8 mouse cellular contexts compared by ENCODE assay signal in the genomic region with DNA sequence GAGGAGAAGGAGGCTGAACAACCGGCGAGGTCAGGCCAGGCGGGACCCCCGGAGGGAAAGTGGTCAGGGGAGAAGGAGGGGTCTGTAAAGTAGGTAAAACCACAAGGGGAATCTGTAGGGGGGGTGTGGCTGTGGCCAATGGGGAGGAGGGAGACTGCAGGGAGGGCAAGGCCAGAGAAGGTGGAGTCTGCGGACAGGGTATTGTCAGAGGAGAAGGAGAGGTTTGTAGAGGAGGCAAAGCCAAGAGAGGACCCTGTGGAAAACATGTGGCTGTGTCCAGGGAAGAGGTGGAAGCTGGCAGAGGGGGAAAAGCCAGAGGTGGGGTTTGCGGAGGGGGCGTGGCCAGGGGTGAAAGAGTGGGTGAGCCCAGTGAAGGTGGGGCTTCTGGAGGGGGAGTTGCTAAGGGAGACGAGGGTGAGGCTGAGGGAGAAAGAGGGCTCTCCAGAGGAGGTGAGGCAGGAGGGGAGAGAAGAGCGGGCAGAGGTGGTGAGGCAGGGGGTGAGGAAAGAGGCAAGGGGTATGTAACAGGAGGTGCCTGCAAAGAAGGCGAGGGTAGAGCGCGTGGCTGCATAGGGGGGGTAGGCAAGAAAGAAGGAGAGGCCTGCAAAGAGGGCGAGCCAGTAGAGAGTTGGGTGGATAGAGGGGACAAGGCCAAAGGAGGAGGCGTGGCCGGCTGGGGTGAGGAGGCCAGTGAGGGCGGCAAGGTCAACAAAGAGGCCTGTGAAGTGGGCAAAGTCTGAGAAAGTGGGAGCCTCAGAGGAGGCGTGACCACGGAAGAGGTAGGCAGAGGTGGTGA. TPM values are rescaled to one million over a fixed set of nuclear protein-coding genes. Genes with fewer than 3 reads are reported as not detected.
DNase-seq lines count a peak whose midpoint lies in the region; ATAC-seq and TF ChIP-seq lines count a peak whose summit lies in the region.

No protein-coding gene starts in this region.

- WGBS in heart, embryonic 15.5 days, result 1% methylated on average over 18 of the region's 18 CpGs
- WGBS in kidney, embryonic 16.5 days, result 2% methylated on average over 18 of the region's 18 CpGs

- H3K4me2 ChIP-seq in heart, embryonic 15.5 days, result peak overlapping the region; percentile 83
- H3K4me2 ChIP-seq in kidney, embryonic 16.5 days (replicated peaks; ENCODE audit: low read depth, low read length), result peak overlapping the region; percentile 83

- no peak for TF ChIP-seq POLR2A in cortical plate, adult 2 months (IDR thresholded peaks at IDR 0.05; ENCODE audit: extremely low read depth, insufficient read depth, low read length)

- H3K27ac ChIP-seq in cortical plate, adult 2 months (ENCODE audit: insufficient read depth, low read length), result no peak overlapping the region
- no peak overlapping the region; the same call in 1 of the 2 replicates for H3K27ac ChIP-seq in heart, embryonic 15.5 days
- H3K27ac ChIP-seq in kidney, embryonic 16.5 days (ENCODE audit: low read length), result peak overlapping the region; percentile 65

- H3K9me3 ChIP-seq in heart, embryonic 15.5 days (replicated peaks), result no peaks in the 10 kb centered on the region
- peaks cover 6% of the 10 kb centered on the region; the same call in 1 of the 2 replicates for H3K9me3 ChIP-seq in kidney, embryonic 16.5 days (ENCODE audit: low read length)

- 0 out of 2 replicates have a peak, but pooled peaks cover 3% of the 10 kb centered on the region for H3K36me3 ChIP-seq in heart, embryonic 15.5 days
- peaks cover 14% of the 10 kb centered on the region; the same call in 1 of the 2 replicates for H3K36me3 ChIP-seq in kidney, embryonic 16.5 days (ENCODE audit: insufficient read depth, low read length)

- peak overlapping the region; percentile 21; the same call in 1 of the 2 replicates for H3K4me3 ChIP-seq in cortical plate, adult 2 months (ENCODE audit: insufficient read depth, low read length)
- peak overlapping the region; percentile 47 for H3K4me3 ChIP-seq in heart, embryonic 15.5 days
- peak overlapping the region; percentile 49 for H3K4me3 ChIP-seq in kidney, embryonic 16.5 days (ENCODE audit: low read length)

- ATAC-seq in heart, embryonic 15.5 days (replicated peaks; ENCODE audit: insufficient number of reproducible peaks, insufficient read depth, low FRiP score, low read depth), result peak; percentile 43
- peak; percentile 63 for ATAC-seq in kidney, embryonic 16.5 days (ENCODE audit: low FRiP score, low TSS enrichment)

- peak overlapping the region; percentile 36 for H3K9ac ChIP-seq in heart, embryonic 15.5 days
- H3K9ac ChIP-seq in kidney, embryonic 16.5 days (replicated peaks; ENCODE audit: low read length), result peak overlapping the region; percentile 62

- no peak for TF ChIP-seq CTCF in cortical plate, adult 2 months (IDR thresholded peaks at IDR 0.05; ENCODE audit: extremely low read depth, insufficient read depth, low read length)

- DNase-seq in layer of hippocampus, postnatal 10 days (ENCODE audit: low spot score in 2 of 2), result peak; percentile 46 to 67
- no peak for DNase-seq in layer of hippocampus, adult 18-20 months (ENCODE audit: low spot score in 2 of 2)
- DNase-seq in lung, postnatal 25 days (ENCODE audit: low spot score), result peak; percentile 74
- peak; percentile 79 for DNase-seq in ovary, postnatal 36 days (ENCODE audit: low spot score)
- no peak for DNase-seq in c-Kit-positive CD71-positive TER-119-positive erythroid progenitor cells, embryonic 14.5 days (ENCODE audit: low spot score)

- peaks cover 53% of the 10 kb centered on the region for H3K27me3 ChIP-seq in heart, embryonic 15.5 days
- H3K27me3 ChIP-seq in kidney, embryonic 16.5 days (ENCODE audit: insufficient read depth, low read length), result peaks cover 39% of the 10 kb centered on the region

- no peaks in the 10 kb centered on the region; the same call in 1 of the 2 replicates for H3K4me1 ChIP-seq in cortical plate, adult 2 months (ENCODE audit: control insufficient read depth, insufficient read depth, low read length)
- peaks cover 35% of the 10 kb centered on the region for H3K4me1 ChIP-seq in heart, embryonic 15.5 days (replicated peaks)
- peaks cover 30% of the 10 kb centered on the region for H3K4me1 ChIP-seq in kidney, embryonic 16.5 days (ENCODE audit: insufficient read depth, low read length)

RNA-seq across cellular contexts. Expression of gene Prr36, which starts 3.9 kb away (rescaled TPM):
- 10 to 100 TPM; 57.1 to 59.4 TPM for total RNA-seq in layer of hippocampus, postnatal 10 days (2021)
- total RNA-seq in layer of hippocampus, adult 18-20 months (2021), result 10 to 100 TPM; 38.4 to 41.3 TPM
- polyA plus RNA-seq in cortical plate, adult 2 months (2012; rRNA removed), result 16.7 and 18.6 TPM in 2 replicates
- polyA plus RNA-seq in heart, embryonic 15.5 days (2015; fragmentation: Nextera tagmentation; extraction: Ambion mirVana), result 0.44 and 0.95 TPM in 2 replicates
- polyA plus RNA-seq in kidney, embryonic 16.5 days (2015; fragmentation: Nextera tagmentation; extraction: Ambion mirVana), result 4.7 TPM in 2 replicates

RNA-seq across cellular contexts. Expression of gene Lrrc8e, which starts 13.2 kb away (rescaled TPM):
- not detected for total RNA-seq in layer of hippocampus, postnatal 10 days (2021)
- not detected for total RNA-seq in layer of hippocampus, adult 18-20 months (2021)
- 0.04 TPM in 1 of 2 replicates, not detected in the other for polyA plus RNA-seq in cortical plate, adult 2 months (2012; rRNA removed)
- 0.11 and 0.49 TPM in 2 replicates for polyA plus RNA-seq in heart, embryonic 15.5 days (2015; fragmentation: Nextera tagmentation; extraction: Ambion mirVana)
- 1.4 and 1.6 TPM in 2 replicates for polyA plus RNA-seq in kidney, embryonic 16.5 days (2015; fragmentation: Nextera tagmentation; extraction: Ambion mirVana)

RNA-seq across cellular contexts. Expression of gene Map2k7, which starts 25.1 kb away (rescaled TPM):
- total RNA-seq in layer of hippocampus, postnatal 10 days (2021), result 10 to 100 TPM; 66.4 to 69.8 TPM
- total RNA-seq in layer of hippocampus, adult 18-20 months (2021), result 100 to 1,000 TPM; 109 to 116 TPM
- polyA plus RNA-seq in cortical plate, adult 2 months (2012; rRNA removed), result 60.4 and 60.6 TPM in 2 replicates
- 21.0 and 24.6 TPM in 2 replicates for polyA plus RNA-seq in heart, embryonic 15.5 days (2015; fragmentation: Nextera tagmentation; extraction: Ambion mirVana)
- polyA plus RNA-seq in kidney, embryonic 16.5 days (2015; fragmentation: Nextera tagmentation; extraction: Ambion mirVana), result 30.6 and 33.6 TPM in 2 replicates

RNA-seq across cellular contexts. Expression of gene Gm49320, which starts 25.3 kb away (rescaled TPM):
- under 1 TPM in 1 of 2 experiments, not detected in 1; 0.73 TPM for total RNA-seq in layer of hippocampus, postnatal 10 days (2021)
- total RNA-seq in layer of hippocampus, adult 18-20 months (2021), result under 1 TPM; 0.46 to 0.62 TPM
- polyA plus RNA-seq in cortical plate, adult 2 months (2012; rRNA removed), result 4.8 and 5.8 TPM in 2 replicates
- polyA plus RNA-seq in heart, embryonic 15.5 days (2015; fragmentation: Nextera tagmentation; extraction: Ambion mirVana), result 0.34 and 0.79 TPM in 2 replicates
- polyA plus RNA-seq in kidney, embryonic 16.5 days (2015; fragmentation: Nextera tagmentation; extraction: Ambion mirVana), result 1.2 and 1.3 TPM in 2 replicates

RNA-seq across cellular contexts. Expression of gene Tgfbr3l, which starts 34.6 kb away (rescaled TPM):
- 1 to 10 TPM; 8.3 to 9.8 TPM for total RNA-seq in layer of hippocampus, postnatal 10 days (2021)
- 10 to 100 TPM in 1 of 2 experiments, 1 to 10 TPM in 1; 8.9 to 12.2 TPM for total RNA-seq in layer of hippocampus, adult 18-20 months (2021)
- polyA plus RNA-seq in cortical plate, adult 2 months (2012; rRNA removed), result 26.4 and 27.5 TPM in 2 replicates
- 3.0 and 3.3 TPM in 2 replicates for polyA plus RNA-seq in heart, embryonic 15.5 days (2015; fragmentation: Nextera tagmentation; extraction: Ambion mirVana)
- polyA plus RNA-seq in kidney, embryonic 16.5 days (2015; fragmentation: Nextera tagmentation; extraction: Ambion mirVana), result 4.2 and 4.8 TPM in 2 replicates

Comparison
In these comparisons a context has a peak if more than half of its experiments do, and no peak if none do; other contexts are left out.
1. DNase-seq: peak in layer of hippocampus, postnatal 10 days (2 of 2), lung, postnatal 25 days (single experiment) and ovary, postnatal 36 days (single experiment); none in layer of hippocampus, adult 18-20 months (0 of 2) and c-Kit-positive CD71-positive TER-119-positive erythroid progenitor cells, embryonic 14.5 days (single experiment).
2. Peak in every context shown above with its lines, with median percentiles within 50 percentile points of each other: H3K4me3 ChIP-seq.